Mouse (Mus musculus): ENCODE measurements at regions not wholly inside any gene's neighbourhood (a gene's known extent, or its start where the extent isn't known, plus 50 kb on each side); places are given as distances from the start of the nearest gene placed in this dataset.

DNA sequence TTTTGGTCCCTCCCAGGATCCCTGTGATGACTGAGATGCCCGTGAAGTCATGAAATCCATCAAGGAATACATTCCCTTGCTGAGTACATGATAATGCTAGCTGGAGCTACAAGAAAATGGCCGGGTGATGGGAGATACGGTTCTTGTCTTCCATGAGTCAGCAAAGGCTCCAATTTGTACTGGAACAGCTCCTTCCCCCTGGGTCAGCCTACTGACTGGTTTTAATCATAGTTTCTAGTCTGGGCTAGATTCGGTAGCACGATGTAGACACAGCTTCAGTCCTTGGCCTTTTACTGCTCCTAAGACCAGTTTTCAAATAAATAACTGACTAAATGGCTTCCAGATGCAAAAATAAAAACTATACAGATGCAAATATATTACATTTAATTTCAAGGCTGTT is 557.5 kb downstream of the Epha4 start:
- no peaks in the 10 kb centered on the region for H3K4me1 ChIP-seq (ENCODE audit: control insufficient read depth, insufficient read depth, insufficient read length, low read length)
- WGBS, result 88% methylated on average over 5 of the region's 5 CpGs
- H3K4me3 ChIP-seq (ENCODE audit: low read depth, low read length), result no peak overlapping the region
- TF ChIP-seq CTCF (IDR thresholded peaks at IDR 0.05; ENCODE audit: extremely low read depth, insufficient read length, insufficient replicate concordance, low read depth, low read length) (no peak), POLR2A (IDR thresholded peaks at IDR 0.05; ENCODE audit: low read depth, low read length) (no peak)
- no peaks in the 10 kb centered on the region for H3K27me3 ChIP-seq (ENCODE audit: control insufficient read depth, insufficient read depth, low read length)
- H3K27ac ChIP-seq (ENCODE audit: insufficient read depth, low read depth, low read length), result no peak overlapping the region
- no peaks in the 10 kb centered on the region for H3K36me3 ChIP-seq (ENCODE audit: control insufficient read depth, insufficient read depth, low read length)

DNA sequence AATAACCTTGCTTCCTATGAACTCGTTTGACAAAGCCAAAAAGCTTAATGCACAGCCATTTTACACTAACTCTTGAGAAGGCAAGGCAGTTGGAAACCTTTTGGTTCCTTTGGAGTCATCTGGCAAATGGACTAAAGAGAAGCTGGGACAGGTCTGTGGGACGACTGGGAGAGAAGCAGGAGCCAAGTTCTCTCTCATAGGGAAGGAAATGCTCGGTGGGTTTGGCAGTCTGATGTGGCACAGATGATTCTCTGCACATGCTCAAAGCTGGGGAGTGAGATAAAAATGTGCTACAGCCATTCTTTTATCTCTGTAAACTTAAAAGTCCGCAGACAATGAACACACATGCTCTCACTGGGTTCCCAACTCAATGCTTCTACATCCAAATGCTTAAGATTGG is 556.2 kb downstream of the Epha4 start:
- Histone ChIP-seq H3K27ac (ENCODE audit: insufficient read depth, low read depth, low read length) (no peak overlapping the region), H3K4me3 (ENCODE audit: low read depth, low read length) (no peak overlapping the region), H3K27me3 (ENCODE audit: control insufficient read depth, insufficient read depth, low read length) (no peaks in the 10 kb centered on the region), H3K36me3 (ENCODE audit: control insufficient read depth, insufficient read depth, low read length) (no peaks in the 10 kb centered on the region), H3K4me1 (ENCODE audit: control insufficient read depth, insufficient read depth, insufficient read length, low read length) (no peaks in the 10 kb centered on the region)
- 62% methylated on average over 4 of the region's 4 CpGs for WGBS
- no peak for TF ChIP-seq CTCF (IDR thresholded peaks at IDR 0.05; ENCODE audit: extremely low read depth, insufficient read length, insufficient replicate concordance, low read depth, low read length)
- TF ChIP-seq POLR2A (IDR thresholded peaks at IDR 0.05; ENCODE audit: low read depth, low read length), result no peak

DNA sequence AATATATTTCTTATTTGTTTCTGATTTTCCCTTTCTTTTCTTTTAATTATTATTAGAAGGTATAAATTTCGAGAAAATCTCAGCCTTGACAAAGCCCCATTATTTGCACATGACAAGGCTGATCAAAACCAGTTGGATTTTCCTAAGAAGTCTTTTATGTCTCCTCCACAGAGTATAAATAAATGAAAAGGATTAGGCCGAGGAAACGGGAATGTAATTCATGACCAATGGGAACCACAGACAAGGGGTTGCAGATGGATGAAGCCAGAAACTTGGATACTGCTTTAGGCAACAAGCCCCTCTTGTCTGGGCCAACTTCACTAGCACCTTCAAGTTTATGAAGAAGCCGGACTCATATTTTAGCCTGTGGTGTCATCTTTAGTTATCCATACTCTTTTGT is 542.4 kb downstream of the Epha4 start:
- no peaks in the 10 kb centered on the region for H3K27me3 ChIP-seq (ENCODE audit: control insufficient read depth, insufficient read depth, low read length)
- no peaks in the 10 kb centered on the region for H3K4me1 ChIP-seq (ENCODE audit: control insufficient read depth, insufficient read depth, insufficient read length, low read length)
- TF ChIP-seq POLR2A (IDR thresholded peaks at IDR 0.05; ENCODE audit: low read depth, low read length), result no peak
- no peak for TF ChIP-seq CTCF (IDR thresholded peaks at IDR 0.05; ENCODE audit: extremely low read depth, insufficient read length, insufficient replicate concordance, low read depth, low read length)
- no peak overlapping the region for H3K27ac ChIP-seq (ENCODE audit: insufficient read depth, low read depth, low read length)
- 77% methylated on average over 4 of the region's 4 CpGs for WGBS
- no peak overlapping the region for H3K4me3 ChIP-seq (ENCODE audit: low read depth, low read length)
- no peaks in the 10 kb centered on the region for H3K36me3 ChIP-seq (ENCODE audit: control insufficient read depth, insufficient read depth, low read length)

DNA sequence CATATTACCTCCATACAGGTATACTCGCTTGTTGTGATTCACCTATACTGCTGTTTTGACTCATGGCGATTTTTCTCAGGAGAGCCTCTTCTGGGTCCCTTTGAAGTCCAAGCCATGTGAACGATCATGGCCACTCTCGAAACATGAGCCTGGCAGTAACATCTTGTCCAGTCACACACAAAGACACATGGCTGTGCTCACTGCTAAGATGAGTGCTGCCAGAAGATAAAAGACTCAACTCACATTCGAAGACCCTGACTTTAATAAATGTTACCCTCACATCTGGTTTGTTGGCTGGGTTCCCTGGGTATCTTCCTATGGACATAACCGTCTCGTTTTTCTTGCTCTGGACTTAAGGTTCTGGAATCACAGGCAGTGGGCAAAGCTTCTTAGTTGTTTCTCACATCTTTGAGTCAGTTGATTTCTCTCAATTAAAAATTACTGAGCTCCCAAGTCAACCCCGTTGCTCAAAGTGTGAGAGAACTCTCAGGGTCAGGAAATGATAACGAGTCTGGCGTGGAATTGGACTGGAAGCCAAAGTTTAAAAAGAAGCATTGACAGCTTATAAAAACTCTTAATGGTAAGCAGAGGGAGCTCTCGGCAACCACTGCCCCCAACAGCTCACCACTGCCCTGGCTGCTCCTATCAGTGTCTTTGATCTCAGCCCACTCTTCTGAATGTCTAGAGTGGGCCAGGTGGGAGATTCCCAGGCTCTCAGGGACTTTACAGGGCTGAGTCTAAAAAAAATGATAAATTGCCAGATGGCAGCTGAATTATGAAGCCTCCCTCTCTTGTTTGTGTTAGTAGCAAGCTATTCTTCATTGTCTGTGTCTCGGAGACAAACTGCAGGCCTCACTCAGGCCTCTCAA is 539.6 kb downstream of the Epha4 start:
- TF ChIP-seq POLR2A (IDR thresholded peaks at IDR 0.05; ENCODE audit: low read depth, low read length) (no peak), CTCF (IDR thresholded peaks at IDR 0.05; ENCODE audit: extremely low read depth, insufficient read length, insufficient replicate concordance, low read depth, low read length) (no peak)
- H3K36me3 ChIP-seq (ENCODE audit: control insufficient read depth, insufficient read depth, low read length), result no peaks in the 10 kb centered on the region
- H3K27me3 ChIP-seq (ENCODE audit: control insufficient read depth, insufficient read depth, low read length), result no peaks in the 10 kb centered on the region
- WGBS, result 74% methylated on average over 12 of the region's 12 CpGs
- no peak overlapping the region for H3K4me3 ChIP-seq (ENCODE audit: low read depth, low read length)
- H3K4me1 ChIP-seq (ENCODE audit: control insufficient read depth, insufficient read depth, insufficient read length, low read length), result no peaks in the 10 kb centered on the region
- no peak overlapping the region for H3K27ac ChIP-seq (ENCODE audit: insufficient read depth, low read depth, low read length)

DNA sequence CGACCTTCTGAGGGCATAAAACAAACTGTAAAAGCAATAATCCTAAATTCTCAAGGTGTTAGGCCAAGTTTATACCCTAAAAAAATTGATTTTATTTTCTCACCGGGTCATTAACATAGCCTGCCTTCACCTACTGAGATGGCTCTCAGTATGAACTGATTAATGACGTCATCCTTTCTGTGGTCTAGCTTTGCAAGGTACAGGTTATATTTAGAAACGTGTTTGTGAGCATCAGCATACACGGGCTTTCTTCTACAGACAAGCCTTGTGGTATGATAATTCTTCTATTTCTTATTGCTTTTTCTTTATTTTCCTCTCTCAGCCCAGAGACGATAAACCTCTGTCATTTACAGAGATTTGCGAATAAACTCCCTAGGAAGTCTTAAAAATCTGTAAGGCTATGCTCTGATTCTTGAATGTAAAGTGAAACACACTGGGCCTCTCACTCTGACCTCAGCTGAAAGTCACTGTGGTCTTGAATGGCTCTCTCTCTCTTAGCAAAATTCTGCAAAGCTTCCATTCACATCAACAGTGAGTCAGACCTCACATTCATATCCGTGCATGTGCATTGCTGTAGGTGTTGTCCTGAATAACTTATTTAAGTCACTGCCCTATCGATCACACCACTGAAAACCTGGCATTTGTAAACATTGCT is 534.3 kb downstream of the Epha4 start:
- no peak overlapping the region for H3K4me3 ChIP-seq (ENCODE audit: low read depth, low read length)
- 68% methylated on average over 9 of the region's 9 CpGs for WGBS
- H3K27me3 ChIP-seq (ENCODE audit: control insufficient read depth, insufficient read depth, low read length), result no peaks in the 10 kb centered on the region
- H3K4me1 ChIP-seq (ENCODE audit: control insufficient read depth, insufficient read depth, insufficient read length, low read length), result no peaks in the 10 kb centered on the region
- no peak overlapping the region for H3K27ac ChIP-seq (ENCODE audit: insufficient read depth, low read depth, low read length)
- H3K36me3 ChIP-seq (ENCODE audit: control insufficient read depth, insufficient read depth, low read length), result no peaks in the 10 kb centered on the region
- TF ChIP-seq CTCF (IDR thresholded peaks at IDR 0.05; ENCODE audit: extremely low read depth, insufficient read length, insufficient replicate concordance, low read depth, low read length) (no peak), POLR2A (IDR thresholded peaks at IDR 0.05; ENCODE audit: low read depth, low read length) (no peak)

DNA sequence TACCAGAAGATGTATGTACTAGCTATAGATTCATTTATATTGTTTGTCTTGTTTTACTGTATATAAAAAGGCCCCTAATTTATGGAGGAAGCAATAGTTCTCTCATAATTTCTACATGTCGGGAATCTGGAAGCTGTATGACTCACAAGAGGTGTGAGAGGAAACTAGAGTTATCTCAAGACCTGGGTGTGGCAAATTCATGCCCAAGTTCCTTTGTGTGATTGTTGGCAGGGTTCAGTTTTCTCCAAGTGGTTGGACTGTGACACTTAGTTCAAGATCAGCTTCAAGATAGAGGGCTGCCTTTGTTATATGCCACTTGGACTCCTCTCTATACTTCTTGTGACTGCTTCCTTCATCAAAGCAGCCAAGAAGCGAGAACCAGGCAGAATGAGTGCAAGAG is 521.1 kb downstream of the Epha4 start:
- H3K4me1 ChIP-seq (ENCODE audit: control insufficient read depth, insufficient read depth, insufficient read length, low read length), result no peaks in the 10 kb centered on the region
- no peak overlapping the region for H3K27ac ChIP-seq (ENCODE audit: insufficient read depth, low read depth, low read length)
- no peaks in the 10 kb centered on the region for H3K27me3 ChIP-seq (ENCODE audit: control insufficient read depth, insufficient read depth, low read length)
- no peak for TF ChIP-seq CTCF (IDR thresholded peaks at IDR 0.05; ENCODE audit: extremely low read depth, insufficient read length, insufficient replicate concordance, low read depth, low read length)
- no peak for TF ChIP-seq POLR2A (IDR thresholded peaks at IDR 0.05; ENCODE audit: low read depth, low read length)
- H3K36me3 ChIP-seq (ENCODE audit: control insufficient read depth, insufficient read depth, low read length), result no peaks in the 10 kb centered on the region
- no peak overlapping the region for H3K4me3 ChIP-seq (ENCODE audit: low read depth, low read length)
- 24% methylated on average over 2 of the region's 2 CpGs for WGBS

DNA sequence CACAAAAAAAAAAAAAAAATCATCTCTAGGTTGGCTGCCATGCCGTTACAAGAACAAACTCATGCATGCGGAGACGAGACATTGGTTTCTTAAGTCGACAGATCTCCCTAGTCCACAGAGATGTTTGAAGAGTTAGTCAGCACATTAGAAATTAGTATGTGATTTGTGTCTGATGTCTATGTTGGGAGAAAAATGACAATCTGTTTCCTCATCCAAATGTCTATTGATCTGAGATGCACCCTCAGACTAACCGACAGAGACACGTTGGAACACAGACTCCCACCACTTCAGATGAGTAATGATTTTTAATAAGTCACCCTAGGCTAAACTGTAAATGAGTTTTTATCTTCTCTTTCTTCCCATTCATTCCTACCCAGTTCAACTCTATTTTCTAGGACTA is 506.9 kb downstream of the Epha4 start:
- Histone ChIP-seq H3K4me3 (ENCODE audit: low read depth, low read length) (no peak overlapping the region), H3K27me3 (ENCODE audit: control insufficient read depth, insufficient read depth, low read length) (no peaks in the 10 kb centered on the region), H3K36me3 (ENCODE audit: control insufficient read depth, insufficient read depth, low read length) (no peaks in the 10 kb centered on the region), H3K27ac (ENCODE audit: insufficient read depth, low read depth, low read length) (no peak overlapping the region), H3K4me1 (ENCODE audit: control insufficient read depth, insufficient read depth, insufficient read length, low read length) (no peaks in the 10 kb centered on the region)
- WGBS, result 92% methylated on average over 6 of the region's 6 CpGs
- no peak for TF ChIP-seq POLR2A (IDR thresholded peaks at IDR 0.05; ENCODE audit: low read depth, low read length)
